Mouse (Mus musculus) fat pad, adult 2 months (tissue): ENCODE data around the gene Slc22a23.
"Not testable (repeated sequence)": the region's sequence is repeated elsewhere in the genome, so short reads cannot be mapped to it uniquely, and the experiment has no call there.

ENCODE experiments used
- DNase-seq: peaks from one replicate; pipeline ENCODE4 v3.0.0-alpha.2; 2011; ENCODE audit warnings: low read depth, low spot score; ENCODE audit errors: extremely low read depth

Slc22a23 gene

DNA sequence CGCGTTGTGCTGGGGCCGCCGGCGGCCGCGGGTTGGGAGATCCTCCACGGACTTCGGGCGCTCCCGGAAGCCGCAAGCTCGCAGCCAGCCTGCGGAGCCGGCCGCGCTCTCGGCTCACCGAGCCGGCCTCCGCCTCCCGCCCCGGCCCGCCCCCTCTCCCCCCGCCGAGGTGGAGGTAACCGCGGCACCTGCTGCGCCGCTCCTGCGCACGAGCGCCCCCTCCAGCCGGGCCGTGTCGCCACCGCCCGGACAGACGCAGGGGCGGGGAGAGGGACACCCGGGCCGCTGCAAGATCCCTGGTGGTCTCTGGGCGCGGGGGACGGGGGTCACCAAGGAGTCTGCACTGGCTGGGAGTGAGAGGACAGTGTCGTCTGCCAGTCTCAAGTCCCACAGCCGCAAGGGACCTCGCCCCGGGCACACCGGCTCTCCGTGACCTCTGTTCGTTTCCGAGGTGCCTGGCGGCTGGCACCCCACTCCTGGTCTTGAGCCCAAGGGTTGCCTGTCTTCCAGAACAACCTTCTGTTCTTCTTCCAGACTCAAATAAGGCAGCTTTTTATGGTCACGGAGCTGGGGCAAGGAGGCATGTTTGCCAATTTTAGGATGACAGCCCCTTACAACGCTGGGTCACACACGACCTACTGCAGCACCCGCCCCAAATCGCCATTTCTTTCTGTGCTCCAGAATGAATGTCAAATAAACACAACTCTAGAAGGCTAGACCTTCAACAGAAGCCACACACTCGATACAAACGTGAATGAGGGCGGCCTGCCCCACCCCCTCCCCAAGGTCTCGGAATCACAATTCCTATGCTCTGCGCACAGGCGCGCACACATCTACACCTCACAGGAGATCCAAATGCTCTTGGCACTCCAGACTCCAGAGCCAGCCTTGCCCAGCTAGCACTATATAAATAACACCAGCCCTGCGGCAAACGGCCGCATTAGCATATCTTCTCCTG, at the start of gene Slc22a23:
Gene Slc22a23, minus strand, starts transcription at position 55 of the 958 bp plus-strand sequence.
- no peak for DNase-seq

DNA sequence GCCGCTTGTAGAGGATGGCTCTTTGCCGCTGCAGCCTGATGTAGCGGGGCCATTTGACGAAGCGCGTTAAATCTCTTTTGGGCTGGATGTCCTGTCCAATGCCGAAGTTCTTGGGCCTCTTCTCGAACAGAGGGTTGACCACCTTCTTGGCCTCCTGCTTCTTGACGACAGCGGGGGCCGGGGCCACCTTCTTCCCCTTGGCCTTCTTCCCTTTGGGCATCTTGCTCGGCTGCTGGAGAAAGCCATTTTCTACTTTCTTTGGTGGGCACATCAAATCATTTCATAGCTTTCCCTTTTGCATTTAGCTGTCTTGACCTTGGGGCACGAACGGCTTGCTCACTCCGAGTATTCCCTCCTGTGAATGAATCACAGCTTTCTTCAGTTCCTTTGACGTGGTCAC, 49.3 kb upstream of the Slc22a23 start:
- DNase-seq = not testable (repeated sequence)

DNA sequence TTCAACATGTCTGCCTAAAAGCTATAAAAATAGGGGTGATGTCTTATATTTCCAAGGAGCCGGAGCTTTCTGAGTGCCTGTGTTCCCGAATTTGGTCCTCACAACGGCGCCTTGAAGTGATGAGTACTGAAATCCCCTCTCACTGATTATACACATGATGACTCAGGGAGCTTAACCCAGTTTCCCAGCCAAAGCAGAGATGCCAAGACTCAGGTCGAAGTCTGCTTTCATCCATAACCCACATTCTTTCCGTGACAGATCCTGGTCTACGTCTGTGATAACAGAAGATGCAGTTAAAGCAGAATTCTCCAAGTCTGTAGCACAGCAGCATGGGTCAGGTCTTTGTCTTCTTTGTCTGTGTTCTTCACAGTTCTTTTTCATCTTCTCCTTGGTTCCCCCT, 47.4 kb upstream of the Slc22a23 start:
- no peak for DNase-seq

GRCm38 (mm10) chr13:34388219-34388618, 43.2 kb upstream of the Slc22a23 start:
- no peak for DNase-seq

GRCm38 (mm10) chr13:34383416-34383815, 38.4 kb upstream of the Slc22a23 start:
- DNase-seq = no peak

DNA sequence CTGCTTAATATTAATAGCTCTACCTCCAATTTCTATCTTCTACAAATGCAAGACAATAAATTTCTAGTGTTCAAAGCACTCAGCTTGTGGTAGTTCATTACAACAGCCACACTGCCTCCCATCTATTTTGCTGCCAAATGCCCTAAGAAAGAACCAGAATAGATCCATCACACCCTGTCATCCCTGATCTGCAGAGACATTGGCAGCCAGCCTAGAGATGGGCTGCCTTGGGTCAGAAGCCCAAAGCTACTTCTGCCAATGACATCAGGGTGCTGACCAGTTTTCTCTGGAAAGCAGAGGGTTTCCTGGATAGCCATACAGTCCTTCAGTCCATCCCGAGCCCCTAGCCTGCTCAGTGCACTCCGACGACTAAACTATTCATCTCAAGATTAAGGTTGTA, 33.9 kb upstream of the Slc22a23 start:
- no peak for DNase-seq

DNA sequence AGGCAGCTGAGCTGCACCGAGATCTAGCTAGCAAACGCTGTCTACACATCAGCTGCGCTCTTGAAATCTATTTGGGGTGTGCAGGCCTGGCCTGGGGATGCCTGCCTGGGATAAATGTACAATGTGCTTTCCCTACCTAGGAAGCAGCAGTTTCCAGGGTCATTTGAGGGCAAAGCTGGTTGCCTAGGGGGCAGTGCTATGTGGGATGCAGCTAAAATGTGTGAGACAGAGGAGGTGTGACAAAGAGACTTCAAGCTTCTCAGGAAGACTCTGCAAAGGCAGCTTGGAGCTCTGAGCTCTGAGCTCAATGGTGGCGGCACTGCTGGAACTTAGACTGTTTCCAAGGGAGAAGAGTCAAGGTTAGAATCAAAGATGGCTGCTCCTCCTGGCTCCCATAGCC, 30.2 kb upstream of the Slc22a23 start:
- no peak for DNase-seq

DNA sequence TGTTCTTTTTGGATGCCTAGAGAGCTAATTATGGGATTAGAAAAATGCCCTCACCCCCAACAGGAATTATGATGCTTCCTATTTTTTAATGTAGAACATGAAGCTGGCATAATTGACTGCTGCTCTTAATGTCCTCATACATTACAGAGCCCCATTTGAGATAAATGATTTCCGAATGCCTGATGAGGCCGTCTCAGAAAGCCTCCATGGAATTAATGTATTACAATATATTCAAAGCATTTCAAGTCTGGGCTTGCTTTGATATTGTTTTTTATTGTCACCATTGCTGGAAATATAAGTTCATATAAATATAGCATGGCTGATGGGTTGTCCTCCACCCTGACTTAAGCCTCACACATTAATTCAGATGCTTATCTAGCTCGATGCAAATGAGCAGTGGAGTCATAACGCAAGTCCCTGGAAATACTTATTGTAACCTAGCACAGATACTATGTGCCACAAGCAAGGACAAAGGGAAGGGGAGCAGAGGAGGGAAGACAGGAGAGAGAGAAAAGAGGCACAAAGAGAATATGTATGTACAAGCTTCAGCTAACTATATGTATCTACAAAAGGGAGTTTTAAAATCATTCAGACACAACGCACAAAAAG, 28.0 kb upstream of the Slc22a23 start:
- DNase-seq = no peak

- DNase-seq = no peak
Observed at GRCm38 (mm10) chr13:34371951-34372869, 27.2 kb upstream of the Slc22a23 start.

GRCm38 (mm10) chr13:34370281-34370825, 25.4 kb upstream of the Slc22a23 start:
- no peak for DNase-seq

GRCm38 (mm10) chr13:34365226-34365625, 20.2 kb upstream of the Slc22a23 start:
- DNase-seq = no peak

- no peak for DNase-seq
Observed at GRCm38 (mm10) chr13:34355656-34356055, 10.7 kb upstream of the Slc22a23 start.

GRCm38 (mm10) chr13:34354830-34355624, 10.0 kb upstream of the Slc22a23 start:
- no peak for DNase-seq

DNA sequence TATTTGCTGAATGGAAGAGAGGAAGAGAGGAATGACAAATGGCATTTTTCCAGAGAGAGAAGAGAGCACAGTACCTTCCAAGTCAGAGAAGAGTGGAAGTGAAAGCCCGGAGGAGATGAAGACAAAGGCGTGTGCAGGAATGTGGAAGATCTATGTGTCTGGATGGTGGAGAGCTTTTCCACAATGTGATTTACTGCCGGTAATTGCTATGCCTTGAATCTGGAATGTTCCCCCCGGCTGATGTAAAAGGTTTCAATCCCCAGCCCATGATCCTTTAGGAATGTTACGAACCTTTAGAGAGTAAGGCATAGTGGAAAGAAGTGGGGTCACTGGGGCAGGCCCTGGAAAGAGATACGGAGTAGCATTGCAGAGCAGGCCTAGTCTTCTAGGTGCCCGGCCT, 8.3 kb upstream of the Slc22a23 start:
- DNase-seq = no peak

DNA sequence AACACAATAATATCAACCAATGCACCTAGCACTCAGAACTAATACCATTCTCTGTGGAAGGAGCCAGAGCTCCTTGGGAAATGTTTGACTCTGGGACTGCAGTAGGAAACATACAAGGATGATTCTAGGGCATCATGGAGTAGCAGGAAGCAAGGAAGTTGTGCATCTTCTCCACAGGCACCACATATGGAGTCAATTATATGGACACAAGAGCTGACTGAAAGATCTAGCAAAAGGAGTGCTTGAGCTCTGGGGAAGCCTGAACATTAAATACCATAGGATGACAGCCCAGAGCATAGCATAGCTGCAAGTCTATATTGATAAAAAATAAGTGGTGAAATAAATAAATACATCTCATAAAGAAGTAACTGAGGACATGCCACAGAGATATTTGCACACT, 6.5 kb upstream of the Slc22a23 start:
- DNase-seq = no peak

DNA sequence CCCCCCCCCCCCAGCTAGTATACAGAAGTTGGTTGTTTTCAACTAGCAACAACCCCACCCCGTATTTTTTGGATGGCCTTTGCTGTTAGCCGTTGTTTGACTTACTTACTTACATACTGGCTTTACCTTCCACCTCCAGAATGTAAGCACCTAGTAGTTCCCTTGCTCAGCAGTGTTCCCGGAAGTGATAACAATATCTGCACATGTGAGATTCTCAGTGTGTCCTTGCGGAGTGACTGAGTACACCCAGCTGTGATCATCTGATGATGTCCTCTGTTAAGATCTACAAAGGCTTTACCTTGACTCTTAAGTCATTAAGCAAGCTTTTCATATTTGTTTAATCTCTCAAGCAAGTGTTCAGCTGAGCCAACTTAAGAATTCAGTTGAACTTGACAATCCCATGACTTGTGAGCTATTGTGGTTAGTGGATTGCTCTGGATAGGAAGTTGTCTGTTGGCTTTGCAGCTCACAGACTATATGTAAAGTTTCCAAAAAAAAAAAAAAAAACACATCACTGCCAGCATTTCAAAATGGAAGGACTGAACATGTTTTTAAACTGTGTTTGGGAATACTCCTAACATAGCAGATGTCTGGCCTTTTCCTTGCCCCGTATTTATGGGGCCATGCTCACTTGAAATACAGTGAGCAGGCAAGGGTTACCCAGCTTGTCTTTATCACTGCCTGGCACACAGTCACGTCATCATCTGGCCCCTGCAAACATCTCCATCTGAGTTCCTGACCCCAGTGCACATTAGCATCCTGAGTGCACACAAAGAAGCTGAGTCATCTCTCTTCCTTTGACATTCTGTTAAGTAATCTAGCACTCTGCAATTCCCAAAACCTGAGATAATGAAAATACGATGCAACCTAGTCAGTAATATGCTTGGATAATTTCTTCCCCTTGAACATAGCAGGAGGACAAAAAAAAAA, 3.2 kb upstream of the Slc22a23 start:
- no peak for DNase-seq

DNA sequence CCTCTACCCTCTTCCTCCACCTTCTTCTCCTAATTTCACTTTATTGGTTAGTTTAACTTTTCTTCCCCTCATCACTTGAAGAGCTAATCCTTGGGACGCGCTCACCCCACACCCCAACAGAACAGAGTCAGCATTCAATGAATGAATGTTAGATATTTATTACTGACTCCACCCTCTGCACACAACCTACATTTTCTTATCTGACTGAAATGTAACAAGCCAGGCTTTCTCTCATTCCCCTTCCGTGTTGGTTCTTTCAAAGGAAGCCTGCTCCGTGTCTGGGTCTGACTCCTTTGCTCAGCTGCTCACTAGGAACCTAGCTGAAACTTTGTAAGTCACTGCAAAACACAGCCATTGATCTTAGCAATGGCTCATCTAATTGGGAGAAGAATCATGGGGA, 1.8 kb upstream of the Slc22a23 start:
- DNase-seq = no peak

DNA sequence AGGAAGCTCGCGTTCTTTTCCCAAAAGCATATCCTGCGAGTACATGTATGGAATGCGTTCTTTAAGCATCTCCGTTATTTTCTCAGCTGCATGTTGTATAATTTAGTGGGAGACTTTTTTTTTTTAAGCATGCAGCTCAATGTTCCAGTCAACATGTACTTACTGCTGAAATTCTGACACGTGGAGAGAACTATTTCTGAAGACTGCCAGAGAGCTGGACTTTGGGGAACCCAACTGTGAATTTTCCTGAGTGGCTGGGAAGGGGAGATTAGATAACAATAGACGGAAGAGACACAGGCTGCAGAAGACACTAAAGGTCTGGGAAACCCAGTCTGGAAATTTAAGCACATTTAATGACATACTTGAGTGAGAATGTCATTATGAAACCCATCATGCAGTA, 1.3 kb upstream of the Slc22a23 start:
- no peak for DNase-seq
